Mouse (Mus musculus): Measurements from ENCODE around the gene Krtap31-2. TPM values are rescaled to one million over a fixed set of nuclear protein-coding genes. Genes with fewer than 3 reads are reported as not detected.

Gene Krtap31-2
- polyA plus RNA-seq, 1 experiment from 2014 or later, result not detected

DNA sequence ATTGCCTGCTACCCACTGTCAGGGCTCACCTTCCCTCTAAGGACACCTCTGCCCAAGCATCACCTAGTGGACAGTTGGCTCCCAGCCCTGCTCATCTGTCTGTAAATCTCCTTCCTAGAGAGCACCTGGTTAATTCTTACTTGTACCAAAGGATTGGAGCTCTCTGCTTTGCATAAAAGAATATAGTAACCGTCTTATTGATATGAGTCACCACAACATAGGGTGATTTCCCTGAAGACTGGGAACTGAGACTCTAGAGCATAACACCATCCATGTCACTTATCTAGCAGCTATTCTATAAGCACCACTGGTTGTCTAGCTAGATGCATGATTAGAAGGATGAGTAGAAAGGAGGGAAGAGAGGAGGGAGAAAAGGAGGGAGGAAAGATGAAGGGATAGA lies 47.4 kb downstream of the Krtap31-2 start:
- no peaks in the 10 kb centered on the region for H3K27me3 ChIP-seq (ENCODE audit: control insufficient read depth, insufficient read depth, low read depth, low read length)
- no peak for ATAC-seq
- WGBS, result 86% methylated on average over 1 of the region's 1 CpGs

GRCm38 (mm10) chr11:99985291-99986092 lies 49.4 kb downstream of the Krtap31-2 start:
- Histone ChIP-seq H3K27ac (ENCODE audit: low read length) (peak overlapping the region; percentile 33), H3K9me3 (replicated peaks; ENCODE audit: control insufficient read depth, low read length, poor library complexity, severe bottlenecking) (no peaks in the 10 kb centered on the region), H3K9ac (ENCODE audit: low read depth, low read length) (no peak overlapping the region), H3K27me3 (ENCODE audit: control insufficient read depth, insufficient read depth, low read depth, low read length) (no peaks in the 10 kb centered on the region), H3K4me3 (ENCODE audit: low read depth, low read length) (no peak overlapping the region), H3K4me1 (ENCODE audit: control insufficient read depth, insufficient read depth, low read length) (no peaks in the 10 kb centered on the region), H3K36me3 (ENCODE audit: control insufficient read depth, insufficient read depth, low read length) (no peaks in the 10 kb centered on the region), H3K4me2 (ENCODE audit: low read length) (no peak overlapping the region)
- ATAC-seq, result peak; percentile 80
- WGBS, result 84% methylated on average over 20 of the region's 20 CpGs

More for the DNA sequence above, 47.4 kb downstream of the Krtap31-2 start:
- H3K9me3 ChIP-seq (replicated peaks; ENCODE audit: control insufficient read depth, low read length, poor library complexity, severe bottlenecking), result no peaks in the 10 kb centered on the region
- no peaks in the 10 kb centered on the region for H3K4me1 ChIP-seq (ENCODE audit: control insufficient read depth, insufficient read depth, low read length)
- H3K4me3 ChIP-seq (ENCODE audit: low read depth, low read length), result no peak overlapping the region
- H3K27ac ChIP-seq (ENCODE audit: low read length), result no peak overlapping the region
- no peak overlapping the region for H3K4me2 ChIP-seq (ENCODE audit: low read length)
- no peaks in the 10 kb centered on the region for H3K36me3 ChIP-seq (ENCODE audit: control insufficient read depth, insufficient read depth, low read length)
- no peak overlapping the region for H3K9ac ChIP-seq (ENCODE audit: low read depth, low read length)

DNA sequence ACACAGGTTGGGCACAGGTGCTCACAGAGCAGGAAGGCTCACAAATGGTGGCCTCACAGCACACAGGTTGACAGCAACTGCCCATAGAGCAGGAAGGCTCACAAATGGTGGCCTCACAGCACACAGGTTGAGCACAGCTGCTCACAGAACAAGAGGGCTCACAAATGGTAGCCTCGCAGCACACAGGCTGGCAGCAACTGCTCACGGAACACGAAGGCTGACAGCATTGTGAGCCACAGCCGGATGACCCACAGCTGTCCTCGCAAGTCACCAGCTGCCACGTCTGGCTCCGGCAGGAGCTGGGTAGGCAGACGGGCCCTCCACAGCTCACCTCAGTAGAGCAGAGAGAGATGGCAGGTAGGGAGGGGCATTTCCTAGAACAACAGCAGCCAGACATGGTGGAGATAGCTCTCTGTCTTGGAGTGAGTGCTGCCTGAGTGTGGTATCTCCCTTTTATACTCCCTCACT lies 50.1 kb downstream of the Krtap31-2 start, which contains the start of gene Krtap16-1:
TSS of gene Krtap16-1 (minus strand) at position 418 of the 468 bp plus-strand sequence.
- H3K4me2 ChIP-seq (ENCODE audit: low read length), result no peak within 1 kb of the TSS
- no peaks in the 10 kb centered on the region for H3K36me3 ChIP-seq (ENCODE audit: control insufficient read depth, insufficient read depth, low read length)
- 0 out of 2 replicates have a peak, but pooled peaks have one; percentile 28 for ATAC-seq
- H3K27me3 ChIP-seq (ENCODE audit: control insufficient read depth, insufficient read depth, low read depth, low read length), result no peaks in the 10 kb centered on the region
- peak within 1 kb of the TSS; percentile 33 for H3K27ac ChIP-seq (ENCODE audit: low read length)
- H3K4me3 ChIP-seq (ENCODE audit: low read depth, low read length), result no peak within 1 kb of the TSS
- H3K9me3 ChIP-seq (replicated peaks; ENCODE audit: control insufficient read depth, low read length, poor library complexity, severe bottlenecking), result no peaks in the 10 kb centered on the region
- 84% methylated on average over 8 of the region's 8 CpGs for whole genome bisulfite sequencing
- 0 out of 2 replicates have a peak, but pooled peaks cover 4% of the 10 kb centered on the region for H3K4me1 ChIP-seq (ENCODE audit: control insufficient read depth, insufficient read depth, low read length)
- H3K9ac ChIP-seq (ENCODE audit: low read depth, low read length), result no peak within 1 kb of the TSS

Other genes with a start within 250 kb of the Krtap31-2 start
- gene Gm14190, start 245.6 kb upstream of the Krtap31-2 start, polyA plus RNA-seq (2015; fragmentation: Nextera tagmentation; extraction: Ambion mirVana), result not detected in 2 replicates
- not detected in 2 replicates for gene Gm14180, start 202.0 kb upstream of the Krtap31-2 start, polyA plus RNA-seq (2015; fragmentation: Nextera tagmentation; extraction: Ambion mirVana)
- gene Gm11595, start 163.4 kb upstream of the Krtap31-2 start, polyA plus RNA-seq (2015; fragmentation: Nextera tagmentation; extraction: Ambion mirVana), result not detected in 2 replicates
- not detected in 2 replicates for gene Krtap4-8, start 155.6 kb upstream of the Krtap31-2 start, polyA plus RNA-seq (2015; fragmentation: Nextera tagmentation; extraction: Ambion mirVana)
- gene Krtap4-9, start 151.1 kb upstream of the Krtap31-2 start, polyA plus RNA-seq (2015; fragmentation: Nextera tagmentation; extraction: Ambion mirVana), result not detected in 2 replicates
- gene Gm11596, start 142.8 kb upstream of the Krtap31-2 start, polyA plus RNA-seq (2015; fragmentation: Nextera tagmentation; extraction: Ambion mirVana), result not detected in 2 replicates
- gene Gm11569, start 137.4 kb upstream of the Krtap31-2 start, polyA plus RNA-seq (2015; fragmentation: Nextera tagmentation; extraction: Ambion mirVana), result not detected in 2 replicates
- not detected in 2 replicates for gene Gm11554, start 131.8 kb upstream of the Krtap31-2 start, polyA plus RNA-seq (2015; fragmentation: Nextera tagmentation; extraction: Ambion mirVana)
- gene Krtap4-13, start 126.4 kb upstream of the Krtap31-2 start, polyA plus RNA-seq (2015; fragmentation: Nextera tagmentation; extraction: Ambion mirVana), result not detected in 2 replicates
- not detected in 2 replicates for gene Gm11564, start 120.6 kb upstream of the Krtap31-2 start, polyA plus RNA-seq (2015; fragmentation: Nextera tagmentation; extraction: Ambion mirVana)
- gene 2300003K06Rik, start 98.2 kb upstream of the Krtap31-2 start, polyA plus RNA-seq (2015; fragmentation: Nextera tagmentation; extraction: Ambion mirVana), result not detected in 2 replicates
- gene Krtap4-16, start 84.7 kb upstream of the Krtap31-2 start, polyA plus RNA-seq (2015; fragmentation: Nextera tagmentation; extraction: Ambion mirVana), result not detected in 2 replicates
- gene Gm11568, start 78.4 kb upstream of the Krtap31-2 start, polyA plus RNA-seq (2015; fragmentation: Nextera tagmentation; extraction: Ambion mirVana), result not detected in 2 replicates
- not detected in 2 replicates for gene Gm11559, start 71.8 kb upstream of the Krtap31-2 start, polyA plus RNA-seq (2015; fragmentation: Nextera tagmentation; extraction: Ambion mirVana)
- gene Krtap9-1, start 62.9 kb upstream of the Krtap31-2 start, polyA plus RNA-seq (2015; fragmentation: Nextera tagmentation; extraction: Ambion mirVana), result not detected in 2 replicates
- gene Gm11567, start 57.1 kb upstream of the Krtap31-2 start, polyA plus RNA-seq (2015; fragmentation: Nextera tagmentation; extraction: Ambion mirVana), result not detected in 2 replicates
- gene Krtap31-1, start 28.4 kb upstream of the Krtap31-2 start, polyA plus RNA-seq (2015; fragmentation: Nextera tagmentation; extraction: Ambion mirVana), result not detected in 2 replicates
- gene Gm11565, start 21.5 kb upstream of the Krtap31-2 start, polyA plus RNA-seq (2015; fragmentation: Nextera tagmentation; extraction: Ambion mirVana), result not detected in 2 replicates
- not detected in 2 replicates for gene Krtap9-5, start 12.2 kb downstream of the Krtap31-2 start, polyA plus RNA-seq (2015; fragmentation: Nextera tagmentation; extraction: Ambion mirVana)
- gene Krtap29-1, start 42.8 kb downstream of the Krtap31-2 start, polyA plus RNA-seq (2015; fragmentation: Nextera tagmentation; extraction: Ambion mirVana), result not detected in 2 replicates
- 0.17 TPM in 1 of 2 replicates, not detected in the other for gene Krtap16-1, start 50.3 kb downstream of the Krtap31-2 start, polyA plus RNA-seq (2015; fragmentation: Nextera tagmentation; extraction: Ambion mirVana)
- 0.84 and 1.4 TPM in 2 replicates for gene Krtap17-1, start 57.7 kb downstream of the Krtap31-2 start, polyA plus RNA-seq (2015; fragmentation: Nextera tagmentation; extraction: Ambion mirVana)
- gene Krt33a, start 79.9 kb downstream of the Krtap31-2 start, polyA plus RNA-seq (2015; fragmentation: Nextera tagmentation; extraction: Ambion mirVana), result not detected in 2 replicates
- 0.11 TPM in 1 of 2 replicates, not detected in the other for gene Krt33b, start 93.6 kb downstream of the Krtap31-2 start, polyA plus RNA-seq (2015; fragmentation: Nextera tagmentation; extraction: Ambion mirVana)
- not detected in 2 replicates for gene Krt34, start 105.3 kb downstream of the Krtap31-2 start, polyA plus RNA-seq (2015; fragmentation: Nextera tagmentation; extraction: Ambion mirVana)
- not detected in 2 replicates for gene Krt31, start 114.3 kb downstream of the Krtap31-2 start, polyA plus RNA-seq (2015; fragmentation: Nextera tagmentation; extraction: Ambion mirVana)
- not detected in 2 replicates for gene Krt32, start 151.9 kb downstream of the Krtap31-2 start, polyA plus RNA-seq (2015; fragmentation: Nextera tagmentation; extraction: Ambion mirVana)
- gene Krt35, start 159.9 kb downstream of the Krtap31-2 start, polyA plus RNA-seq (2015; fragmentation: Nextera tagmentation; extraction: Ambion mirVana), result not detected in 2 replicates
- gene Krt36, start 169.3 kb downstream of the Krtap31-2 start, polyA plus RNA-seq (2015; fragmentation: Nextera tagmentation; extraction: Ambion mirVana), result not detected in 2 replicates
- 0.11 TPM in 1 of 2 replicates, not detected in the other for gene Krt13, start 185.3 kb downstream of the Krtap31-2 start, polyA plus RNA-seq (2015; fragmentation: Nextera tagmentation; extraction: Ambion mirVana)
- 0.31 and 0.40 TPM in 2 replicates for gene Krt15, start 199.6 kb downstream of the Krtap31-2 start, polyA plus RNA-seq (2015; fragmentation: Nextera tagmentation; extraction: Ambion mirVana)
- gene Krt19, start 212.4 kb downstream of the Krtap31-2 start, polyA plus RNA-seq (2015; fragmentation: Nextera tagmentation; extraction: Ambion mirVana), result 2.9 and 3.4 TPM in 2 replicates

Measured in midbrain, embryonic 16.5 days (tissue).